Mouse (Mus musculus): Measurements from ENCODE around the gene Lrrc7. TPM values are rescaled to one million over a fixed set of nuclear protein-coding genes. Genes with fewer than 3 reads are reported as not detected.

Lrrc7 gene
- total RNA-seq, 1 experiment from 2014 or later, result 0.19 TPM

GRCm38 (mm10) chr3:158065256-158065655, 496.8 kb downstream of the Lrrc7 start:
- DNase-seq, result no peak

GRCm38 (mm10) chr3:158061811-158062523, 500.1 kb downstream of the Lrrc7 start:
- DNase-seq, result peak; percentile 16

- no peak for DNase-seq
These were observed 501.3 kb downstream of the Lrrc7 start for GRCm38 (mm10) chr3:158060621-158061291.

GRCm38 (mm10) chr3:158049508-158049907, 512.5 kb downstream of the Lrrc7 start:
- DNase-seq, result no peak

- no peak for DNase-seq
These were observed 521.3 kb downstream of the Lrrc7 start for GRCm38 (mm10) chr3:158040755-158041154.

- no peak for DNase-seq
These were observed 523.9 kb downstream of the Lrrc7 start for GRCm38 (mm10) chr3:158038106-158038505.

- peak; percentile 97 for DNase-seq
These were observed 525.6 kb downstream of the Lrrc7 start, which contains the start of the genes Srsf11 and Lrrc40 for GRCm38 (mm10) chr3:158036329-158036988. Srsf11 (minus strand) TSS chr3:158036639. Lrrc40 (plus strand) TSS chr3:158036662.

- peak; percentile 11 for DNase-seq
These were observed 526.2 kb downstream of the Lrrc7 start for GRCm38 (mm10) chr3:158035866-158036265.

Measured in adrenal gland, postnatal 14 days (tissue).